Mouse (Mus musculus): ENCODE results near the gene Lin28b.

DNA sequence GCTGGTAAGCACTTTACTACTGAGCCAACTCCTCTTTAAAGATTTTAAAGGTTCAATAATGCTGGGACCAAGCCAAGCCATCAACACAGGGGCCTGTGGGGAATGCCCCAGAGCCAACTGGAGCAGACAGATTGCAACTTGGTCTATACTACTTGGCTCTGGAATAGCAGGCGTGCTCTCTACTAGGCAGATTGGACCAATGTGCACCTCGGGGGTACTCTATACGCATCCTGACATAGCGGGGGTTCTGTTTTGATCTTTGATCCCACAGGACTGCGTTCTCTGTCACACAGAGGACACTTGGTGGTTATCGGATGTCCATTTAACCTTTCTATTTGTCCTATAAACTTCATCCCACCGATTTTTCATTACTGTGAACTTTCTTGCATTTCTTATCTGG lies 151.3 kb downstream of the Lin28b start:
- TF ChIP-seq CTCF (IDR thresholded peaks at IDR 0.05; ENCODE audit: extremely low read depth, insufficient read depth, insufficient read length, insufficient replicate concordance) = no peak
- TF ChIP-seq POLR2A (IDR thresholded peaks at IDR 0.05; ENCODE audit: low read depth, low read length) = no peak
